In the genomic region with DNA sequence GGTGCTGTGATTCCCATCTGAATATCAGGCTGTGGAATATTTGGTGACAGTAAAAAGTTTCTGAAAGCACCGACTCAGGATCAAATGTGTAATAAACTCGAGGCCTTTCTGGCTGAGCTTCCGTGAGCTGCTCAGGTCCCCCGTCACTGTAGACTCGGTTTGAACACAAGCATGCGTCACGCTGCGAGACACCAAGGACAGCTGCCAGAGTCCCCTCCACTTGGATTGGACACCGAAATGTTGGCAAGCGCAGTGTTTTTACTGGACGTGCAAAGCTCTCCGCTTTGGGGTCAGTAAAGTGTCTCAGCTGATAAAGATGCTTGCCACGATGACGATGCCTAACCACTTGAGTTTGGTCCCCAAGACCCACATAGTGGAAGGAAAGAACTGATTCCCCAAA, we compare ENCODE assay signal across 13 mouse cellular contexts. TPM values are rescaled to one million over a fixed set of nuclear protein-coding genes. Genes with fewer than 3 reads are reported as not detected.
DNase-seq lines count a peak whose midpoint lies in the region; TF ChIP-seq lines count a peak whose summit lies in the region.
"Had no signal": no experiment of that assay in that cellular context is flagged by ENCODE, and none has a peak within 500 bp of the region (broad histone marks: within the 10 kb centered on the region; RNA-seq: fewer than 3 reads in every experiment).

No protein-coding gene starts in this region.

- peak; percentile 47 to 58 for DNase-seq in cerebellum, postnatal 14 days
- DNase-seq in cerebellum, adult 18-20 months, result no peak
- DNase-seq in heart, adult 9 months (ENCODE audit: low spot score in 2 of 2), result peak; percentile 56 to 57
- peak; percentile 60 for DNase-seq in kidney, postnatal 14 days
- no peak for DNase-seq in urinary bladder, postnatal 36 days (ENCODE audit: low spot score in 2 of 2)
- no peak for DNase-seq in lung, postnatal 14 days
- DNase-seq in layer of hippocampus, adult 9-11 months, result no peak

- no peak overlapping the region for H3K9ac ChIP-seq in ES-Bruce4 (ENCODE audit: low read depth, poor library complexity, severe bottlenecking)
- H3K9ac ChIP-seq: embryonic facial prominence, embryonic 15.5 days; liver, embryonic 15.5 days had no signal

- H3K4me3 ChIP-seq in ES-Bruce4 (ENCODE audit: low read depth, low read length), result no peak overlapping the region
- H3K4me3 ChIP-seq: embryonic facial prominence, embryonic 15.5 days; liver, embryonic 15.5 days; midbrain, embryonic 10.5 days had no signal

- no peaks in the 10 kb centered on the region for H3K27me3 ChIP-seq in ES-Bruce4 (ENCODE audit: control insufficient read depth, insufficient read depth, low read length, poor library complexity, severe bottlenecking)
- H3K27me3 ChIP-seq: embryonic facial prominence, embryonic 15.5 days; liver, embryonic 15.5 days had no signal

- peaks cover 8% of the 10 kb centered on the region for H3K4me1 ChIP-seq in ES-Bruce4 (ENCODE audit: control insufficient read depth, insufficient read depth, low read length)
- H3K4me1 ChIP-seq: embryonic facial prominence, embryonic 15.5 days had no signal

- no peak for TF ChIP-seq CTCF in ES-Bruce4 (IDR thresholded peaks at IDR 0.05; ENCODE audit: low read depth, low read length)

- TF ChIP-seq POLR2A in ES-Bruce4 (IDR thresholded peaks at IDR 0.05; ENCODE audit: insufficient read depth, low read length), result no peak

- no peak for TF ChIP-seq EP300 in ES-Bruce4 (IDR thresholded peaks at IDR 0.05; ENCODE audit: insufficient read depth, low read depth, low read length)

- no peaks in the 10 kb centered on the region for H3K36me3 ChIP-seq in ES-Bruce4 (ENCODE audit: control insufficient read depth, insufficient read depth, low read length, poor library complexity, severe bottlenecking)
- H3K36me3 ChIP-seq: embryonic facial prominence, embryonic 15.5 days; liver, embryonic 15.5 days; midbrain, embryonic 10.5 days had no signal

- H3K27ac ChIP-seq in ES-Bruce4 (ENCODE audit: insufficient read depth, low read length), result peak overlapping the region; percentile 71
- H3K27ac ChIP-seq: embryonic facial prominence, embryonic 15.5 days; liver, embryonic 15.5 days; midbrain, embryonic 10.5 days had no signal

- no peaks in the 10 kb centered on the region for H3K9me3 ChIP-seq in ES-Bruce4 (replicated peaks; ENCODE audit: control insufficient read depth, insufficient read depth, low read length, poor library complexity, severe bottlenecking)
- H3K9me3 ChIP-seq: embryonic facial prominence, embryonic 15.5 days; liver, embryonic 15.5 days; midbrain, embryonic 10.5 days had no signal

RNA-seq across cellular contexts. Expression of a gene that starts 2.0 kb away (rescaled TPM):
- 11.3 and 12.8 TPM in 2 replicates for polyA plus RNA-seq in ES-Bruce4 (2011; ENCODE audit: insufficient read depth, insufficient read length, low read depth, missing spikeins)

RNA-seq across cellular contexts. Expression of a gene that starts 5.0 kb away (rescaled TPM):
- polyA plus RNA-seq in ES-Bruce4 (2011; ENCODE audit: insufficient read depth, insufficient read length, low read depth, missing spikeins), result not detected in 2 replicates
- polyA plus RNA-seq: forebrain, embryonic 16.5 days; inflammation-experienced regulatory T-cells, adult 6 months; liver, embryonic 15.5 days; midbrain, embryonic 10.5 days had no signal

Comparison
In these comparisons a context has a peak if more than half of its experiments do, and no peak if none do; other contexts are left out.
1. DNase-seq: peak in cerebellum, postnatal 14 days (2 of 2), heart, adult 9 months (2 of 2) and kidney, postnatal 14 days (single experiment); none in cerebellum, adult 18-20 months (0 of 2), urinary bladder, postnatal 36 days (0 of 2), lung, postnatal 14 days (single experiment) and layer of hippocampus, adult 9-11 months (single experiment).